Mouse (Mus musculus) lung, postnatal 10 days (tissue): ENCODE results near the gene Mfng.

Experiments
- DNase-seq: peaks from one replicate; pipeline ENCODE4 v3.0.0; 2021

The Mfng gene

GRCm38 (mm10) chr15:78754144-78754543 is 19.1 kb downstream of the Mfng start:
- no peak for DNase-seq

GRCm38 (mm10) chr15:78752991-78753390 is 20.3 kb downstream of the Mfng start:
- no peak for DNase-seq

- DNase-seq = no peak
Observed at GRCm38 (mm10) chr15:78750608-78751350, 22.5 kb downstream of the Mfng start.

GRCm38 (mm10) chr15:78749855-78750254 is 23.4 kb downstream of the Mfng start:
- DNase-seq = no peak

GRCm38 (mm10) chr15:78744206-78744605 is 29.1 kb downstream of the Mfng start:
- DNase-seq = peak; percentile 80

- DNase-seq = no peak
Observed at GRCm38 (mm10) chr15:78742831-78743230, 30.4 kb downstream of the Mfng start.

- no peak for DNase-seq
Observed at GRCm38 (mm10) chr15:78740662-78741061, 32.6 kb downstream of the Mfng start.

GRCm38 (mm10) chr15:78737146-78737545 is 36.1 kb downstream of the Mfng start:
- no peak for DNase-seq

- DNase-seq = no peak
Observed at GRCm38 (mm10) chr15:78736681-78737100, 36.6 kb downstream of the Mfng start.

GRCm38 (mm10) chr15:78736181-78736579 is 37.1 kb downstream of the Mfng start:
- no peak for DNase-seq

- no peak for DNase-seq
Observed at GRCm38 (mm10) chr15:78735431-78736180, 37.7 kb downstream of the Mfng start.

GRCm38 (mm10) chr15:78731830-78732229 is 41.4 kb downstream of the Mfng start:
- DNase-seq = no peak

- no peak for DNase-seq
Observed at GRCm38 (mm10) chr15:78730315-78731049, 42.8 kb downstream of the Mfng start.

- DNase-seq = no peak
Observed at GRCm38 (mm10) chr15:78726697-78727096, 46.6 kb downstream of the Mfng start.

- peak; percentile 48 for DNase-seq
Observed at GRCm38 (mm10) chr15:78720532-78720931, 52.7 kb downstream of the Mfng start.

GRCm38 (mm10) chr15:78720094-78720493 is 53.2 kb downstream of the Mfng start:
- DNase-seq = peak; percentile 83

GRCm38 (mm10) chr15:78719416-78719815 is 53.9 kb downstream of the Mfng start:
- no peak for DNase-seq

- peak; percentile 24 for DNase-seq
Observed at GRCm38 (mm10) chr15:78718290-78719250, 54.7 kb downstream of the Mfng start, which contains the start of gene Elfn2. Gene Elfn2 (minus strand): TSS chr15:78718771.

- no peak for DNase-seq
Observed at GRCm38 (mm10) chr15:78716936-78717335, 56.3 kb downstream of the Mfng start.

GRCm38 (mm10) chr15:78715856-78716255 is 57.4 kb downstream of the Mfng start:
- DNase-seq = no peak

- no peak for DNase-seq
Observed at GRCm38 (mm10) chr15:78713751-78714150, 59.5 kb downstream of the Mfng start.
